Mouse (Mus musculus) liver, embryonic 11.5 days (tissue): ENCODE results near the gene Ece1. TPM values are rescaled to one million over a fixed set of nuclear protein-coding genes. Genes with fewer than 3 reads are reported as not detected.

Experiments used
- ATAC-seq: fragments of 200-750 bp; cut with Nextera tagmentation; replicated peaks from 2 replicates; pipeline ENCODE4 v1.8.0; 2017; ENCODE audit warnings: moderate number of reproducible peaks, mild to moderate bottlenecking, moderate TSS enrichment, moderate library complexity; ENCODE audit not compliant: low FRiP score
- DNase-seq: peaks from one replicate; pipeline ENCODE4 v3.0.0-alpha.2; 2017; ENCODE audit warnings: low spot score
- H3K27ac ChIP-seq: fragments of 300-500 bp; sonication (generic); 2 replicates; pipeline ENCODE4 v1.5.1; 2014; ENCODE audit warnings: mild to moderate bottlenecking, low read depth, low read length, control low read depth
- H3K27me3 ChIP-seq: fragments of 300-500 bp; sonication (generic); replicated peaks from 2 replicates; pipeline ENCODE4 v1.6.1; 2014; ENCODE audit warnings: low read length, mixed read lengths; ENCODE audit not compliant: control insufficient read depth, insufficient read depth
- H3K36me3 ChIP-seq: fragments of 300-500 bp; sonication (generic); 2 replicates; pipeline ENCODE4 v1.6.1; 2014; ENCODE audit warnings: mild to moderate bottlenecking, low read length, moderate library complexity, mixed read lengths; ENCODE audit not compliant: control insufficient read depth, insufficient read depth
- H3K4me1 ChIP-seq: fragments of 300-500 bp; sonication (generic); replicated peaks from 2 replicates; pipeline ENCODE4 v1.6.1; 2014; ENCODE audit warnings: low read length, mixed read lengths; ENCODE audit not compliant: control insufficient read depth, insufficient read depth
- H3K4me2 ChIP-seq: fragments of 300-500 bp; sonication (generic); 2 replicates; pipeline ENCODE4 v1.6.1; 2014; ENCODE audit warnings: mild to moderate bottlenecking, control low read depth, moderate library complexity
- H3K4me3 ChIP-seq: fragments of 300-500 bp; sonication (generic); 2 replicates; pipeline ENCODE4 v1.5.1; 2014; ENCODE audit warnings: low read depth, low read length, control low read depth
- H3K9ac ChIP-seq: fragments of 300-500 bp; sonication (generic); 2 replicates; pipeline ENCODE4 v1.6.1; 2014; ENCODE audit warnings: low read depth, low read length, control low read depth
- H3K9me3 ChIP-seq: fragments of 300-500 bp; sonication (generic); 2 replicates; pipeline ENCODE4 v1.6.1; 2016; ENCODE audit warnings: low read length, inconsistent platforms, mixed read lengths; ENCODE audit not compliant: control insufficient read depth
- WGBS: fragments of 180-500 bp; shearing (Covaris S2); extraction: QIAGEN DNeasy Blood & Tissue Kit; methylation state at CpG from one replicate; pipeline ENCODE4 v1.1.7; 2014; 5-methylcytosine and 5-hydroxymethylcytosine counted together
- polyA plus RNA-seq: library from polyadenylated mRNA; unstranded; fragments of >200 nt; fragmentation: Nextera tagmentation; extraction: Ambion mirVana; gene quantifications from 2 replicates; pipeline ENCODE4 v1.2.1, GENCODE M21; 2014

Gene Ece1
- polyA plus RNA-seq, 1 experiment from 2014 or later, result 51.9 TPM

- H3K36me3 ChIP-seq, result no peaks in the 10 kb centered on the region
- no peak overlapping the region for H3K27ac ChIP-seq
- ATAC-seq (no peak), DNase-seq (no peak)
- no peaks in the 10 kb centered on the region for H3K4me1 ChIP-seq
- no peak overlapping the region for H3K4me2 ChIP-seq
- H3K9ac ChIP-seq, result no peak overlapping the region
- WGBS, result 77% methylated on average over 3 of the region's 3 CpGs
- H3K27me3 ChIP-seq, result no peaks in the 10 kb centered on the region
- no peak overlapping the region for H3K4me3 ChIP-seq
- no peaks in the 10 kb centered on the region for H3K9me3 ChIP-seq
Measured at GRCm38 (mm10) chr4:137823542-137823941, 38.5 kb upstream of the Ece1 start.

- Histone ChIP-seq H3K36me3 (no peaks in the 10 kb centered on the region), H3K9ac (no peak overlapping the region), H3K27me3 (peaks cover 11% of the 10 kb centered on the region), H3K27ac (no peak overlapping the region), H3K4me3 (no peak overlapping the region), H3K9me3 (no peaks in the 10 kb centered on the region), H3K4me1 (no peaks in the 10 kb centered on the region), H3K4me2 (no peak overlapping the region)
- WGBS, result 72% methylated on average over 2 of the region's 2 CpGs
- ATAC-seq (no peak), DNase-seq (no peak)
Measured at GRCm38 (mm10) chr4:137824881-137825280, 37.2 kb upstream of the Ece1 start.

GRCm38 (mm10) chr4:137830380-137830779, 31.7 kb upstream of the Ece1 start:
- no peak overlapping the region for H3K27ac ChIP-seq
- no peak overlapping the region for H3K9ac ChIP-seq
- no peak overlapping the region for H3K4me2 ChIP-seq
- ATAC-seq (no peak), DNase-seq (no peak)
- H3K9me3 ChIP-seq, result no peaks in the 10 kb centered on the region
- H3K4me3 ChIP-seq, result no peak overlapping the region
- H3K27me3 ChIP-seq, result peaks cover 24% of the 10 kb centered on the region
- H3K36me3 ChIP-seq, result no peaks in the 10 kb centered on the region
- no peaks in the 10 kb centered on the region for H3K4me1 ChIP-seq
- 28% methylated on average over 6 of the region's 6 CpGs for WGBS

- Histone ChIP-seq H3K4me3 (no peak overlapping the region), H3K36me3 (no peaks in the 10 kb centered on the region), H3K4me2 (no peak overlapping the region), H3K4me1 (peaks cover 4% of the 10 kb centered on the region; the same call in 1 of the 2 replicates), H3K27me3 (peaks cover 27% of the 10 kb centered on the region), H3K27ac (no peak overlapping the region), H3K9ac (no peak overlapping the region), H3K9me3 (no peaks in the 10 kb centered on the region)
- no peak for DNase-seq
- no peak for ATAC-seq
- 77% methylated on average over 11 of the region's 11 CpGs for WGBS
Measured at GRCm38 (mm10) chr4:137831598-137831997, 30.4 kb upstream of the Ece1 start.

- WGBS, result 20% methylated on average over 14 of the region's 14 CpGs
- no peaks in the 10 kb centered on the region for H3K9me3 ChIP-seq
- peak overlapping the region; percentile 29 for H3K4me2 ChIP-seq
- peaks cover 10% of the 10 kb centered on the region for H3K27me3 ChIP-seq
- ATAC-seq, result peak; percentile 47
- H3K4me1 ChIP-seq, result peaks cover 4% of the 10 kb centered on the region; the same call in 1 of the 2 replicates
- no peak overlapping the region for H3K4me3 ChIP-seq
- H3K36me3 ChIP-seq, result no peaks in the 10 kb centered on the region
- H3K9ac ChIP-seq, result no peak overlapping the region
- peak; percentile 62 for DNase-seq
- no peak overlapping the region for H3K27ac ChIP-seq
Measured at GRCm38 (mm10) chr4:137835624-137836337, 26.3 kb upstream of the Ece1 start.

- Histone ChIP-seq H3K27me3 (peaks cover 6% of the 10 kb centered on the region), H3K27ac (no peak overlapping the region), H3K9me3 (no peaks in the 10 kb centered on the region), H3K4me1 (peaks cover 4% of the 10 kb centered on the region; the same call in 1 of the 2 replicates), H3K36me3 (no peaks in the 10 kb centered on the region), H3K4me3 (no peak overlapping the region), H3K4me2 (no peak overlapping the region), H3K9ac (no peak overlapping the region)
- ATAC-seq (no peak), DNase-seq (no peak)
- WGBS, result 80% methylated on average over 5 of the region's 5 CpGs
Measured at GRCm38 (mm10) chr4:137836741-137837140, 25.3 kb upstream of the Ece1 start.

- DNase-seq (no peak), ATAC-seq (no peak)
- Histone ChIP-seq H3K4me2 (no peak overlapping the region), H3K9ac (no peak overlapping the region), H3K27me3 (peaks cover 6% of the 10 kb centered on the region), H3K9me3 (no peaks in the 10 kb centered on the region), H3K27ac (no peak overlapping the region), H3K36me3 (no peaks in the 10 kb centered on the region), H3K4me3 (no peak overlapping the region), H3K4me1 (peaks cover 4% of the 10 kb centered on the region; the same call in 1 of the 2 replicates)
- 63% methylated on average over 8 of the region's 8 CpGs for WGBS
Measured at GRCm38 (mm10) chr4:137837792-137838191, 24.2 kb upstream of the Ece1 start.

- no peak for DNase-seq
- ATAC-seq, result no peak
- Histone ChIP-seq H3K27ac (no peak overlapping the region), H3K9ac (no peak overlapping the region), H3K4me3 (no peak overlapping the region), H3K36me3 (no peaks in the 10 kb centered on the region), H3K4me2 (no peak overlapping the region), H3K27me3 (peaks cover 6% of the 10 kb centered on the region), H3K4me1 (peaks cover 4% of the 10 kb centered on the region; the same call in 1 of the 2 replicates), H3K9me3 (no peaks in the 10 kb centered on the region)
- WGBS, result 77% methylated on average over 2 of the region's 2 CpGs
Measured at GRCm38 (mm10) chr4:137838791-137839190, 23.2 kb upstream of the Ece1 start.

- H3K27me3 ChIP-seq, result peaks cover 6% of the 10 kb centered on the region
- peaks cover 4% of the 10 kb centered on the region; the same call in 1 of the 2 replicates for H3K4me1 ChIP-seq
- no peaks in the 10 kb centered on the region for H3K36me3 ChIP-seq
- no peak overlapping the region for H3K4me2 ChIP-seq
- H3K9ac ChIP-seq, result no peak overlapping the region
- ATAC-seq (no peak), DNase-seq (no peak)
- no peak overlapping the region for H3K4me3 ChIP-seq
- 76% methylated on average over 5 of the region's 5 CpGs for WGBS
- H3K9me3 ChIP-seq, result no peaks in the 10 kb centered on the region
- no peak overlapping the region for H3K27ac ChIP-seq
Measured at GRCm38 (mm10) chr4:137839452-137839851, 22.6 kb upstream of the Ece1 start.
